Mouse (Mus musculus): Measurements from ENCODE around the gene C1qtnf4. TPM values are rescaled to one million over a fixed set of nuclear protein-coding genes. Genes with fewer than 3 reads are reported as not detected.
"Not testable (repeated sequence)": the region's sequence is repeated elsewhere in the genome, so short reads cannot be mapped to it uniquely, and the experiment has no call there.

Gene C1qtnf4
- polyA plus RNA-seq, 1 experiment from 2014 or later: 21.8 TPM

GRCm38 (mm10) chr2:90886436-90886835, 776 bp downstream of the C1qtnf4 start:
- ATAC-seq (ENCODE audit: insufficient number of reproducible peaks, insufficient read depth, low FRiP score, low TSS enrichment): no peak
- H3K27ac ChIP-seq: no peak overlapping the region
- H3K4me2 ChIP-seq (replicated peaks): peak overlapping the region; percentile 84
- H3K9me3 ChIP-seq: no peaks in the 10 kb centered on the region
- H3K27me3 ChIP-seq: peaks cover 62% of the 10 kb centered on the region
- H3K4me3 ChIP-seq: peak overlapping the region; percentile 52
- H3K4me1 ChIP-seq: 0 out of 2 replicates have a peak, but pooled peaks cover 8% of the 10 kb centered on the region
- WGBS: 34% methylated on average over 6 of the region's 6 CpGs
- H3K36me3 ChIP-seq: no peaks in the 10 kb centered on the region
- no peak overlapping the region for H3K9ac ChIP-seq

GRCm38 (mm10) chr2:90887627-90888026, 2.0 kb downstream of the C1qtnf4 start:
- no peak overlapping the region for H3K27ac ChIP-seq
- no peak overlapping the region for H3K4me2 ChIP-seq (replicated peaks)
- no peak for ATAC-seq (ENCODE audit: insufficient number of reproducible peaks, insufficient read depth, low FRiP score, low TSS enrichment)
- peaks cover 62% of the 10 kb centered on the region for H3K27me3 ChIP-seq
- WGBS: 67% methylated on average over 5 of the region's 5 CpGs
- H3K4me3 ChIP-seq: no peak overlapping the region
- H3K9ac ChIP-seq: no peak overlapping the region
- H3K36me3 ChIP-seq: peaks cover 9% of the 10 kb centered on the region; the same call in 1 of the 2 replicates
- no peaks in the 10 kb centered on the region for H3K9me3 ChIP-seq
- H3K4me1 ChIP-seq: 0 out of 2 replicates have a peak, but pooled peaks cover 8% of the 10 kb centered on the region

- ATAC-seq (ENCODE audit: insufficient number of reproducible peaks, insufficient read depth, low FRiP score, low TSS enrichment): peak; percentile 54
- no peak overlapping the region for H3K27ac ChIP-seq
- 0 out of 2 replicates have a peak, but pooled peaks cover 7% of the 10 kb centered on the region for H3K4me1 ChIP-seq
- H3K27me3 ChIP-seq: peaks cover 52% of the 10 kb centered on the region
- peak overlapping the region; percentile 56 for H3K9ac ChIP-seq
- H3K4me2 ChIP-seq (replicated peaks): peak overlapping the region; percentile 63
- H3K9me3 ChIP-seq: no peaks in the 10 kb centered on the region
- H3K4me3 ChIP-seq: peak overlapping the region; percentile 44
- 5% methylated on average over 120 of the region's 133 CpGs for WGBS
- peaks cover 21% of the 10 kb centered on the region for H3K36me3 ChIP-seq
Measured at GRCm38 (mm10) chr2:90889550-90890548, 4.2 kb downstream of the C1qtnf4 start.

- Histone ChIP-seq H3K4me3 (no peak overlapping the region), H3K4me1 (0 out of 2 replicates have a peak, but pooled peaks cover 4% of the 10 kb centered on the region), H3K4me2 (replicated peaks) (no peak overlapping the region), H3K9me3 (no peaks in the 10 kb centered on the region), H3K27me3 (peaks cover 14% of the 10 kb centered on the region), H3K36me3 (peaks cover 58% of the 10 kb centered on the region), H3K9ac (no peak overlapping the region), H3K27ac (no peak overlapping the region)
- 93% methylated on average over 6 of the region's 6 CpGs for WGBS
- ATAC-seq (ENCODE audit: insufficient number of reproducible peaks, insufficient read depth, low FRiP score, low TSS enrichment): no peak
Measured at GRCm38 (mm10) chr2:90893673-90894298, 8.1 kb downstream of the C1qtnf4 start.

- H3K9me3 ChIP-seq; H3K4me1 ChIP-seq; H3K4me3 ChIP-seq; H3K9ac ChIP-seq; H3K27ac ChIP-seq; ATAC-seq (ENCODE audit: insufficient number of reproducible peaks, insufficient read depth, low FRiP score, low TSS enrichment); H3K4me2 ChIP-seq (replicated peaks); H3K27me3 ChIP-seq: not testable (repeated sequence)
- peaks cover 63% of the 10 kb centered on the region for H3K36me3 ChIP-seq
- WGBS: 90% methylated on average over 3 of the region's 3 CpGs
Measured at GRCm38 (mm10) chr2:90894299-90894677, 8.6 kb downstream of the C1qtnf4 start.

GRCm38 (mm10) chr2:90903398-90903797, 17.7 kb downstream of the C1qtnf4 start:
- Histone ChIP-seq H3K4me1 (peaks cover 17% of the 10 kb centered on the region), H3K27ac (no peak overlapping the region), H3K9me3 (no peaks in the 10 kb centered on the region), H3K36me3 (peaks cover 51% of the 10 kb centered on the region), H3K4me3 (peak overlapping the region; percentile 88), H3K4me2 (replicated peaks) (peak overlapping the region; percentile 65), H3K27me3 (no peaks in the 10 kb centered on the region), H3K9ac (peak overlapping the region; percentile 90)
- WGBS: 83% methylated on average over 2 of the region's 2 CpGs
- no peak for ATAC-seq (ENCODE audit: insufficient number of reproducible peaks, insufficient read depth, low FRiP score, low TSS enrichment)

- H3K4me1 ChIP-seq: peaks cover 17% of the 10 kb centered on the region
- H3K4me2 ChIP-seq (replicated peaks): peak within 1 kb of the TSS; percentile 65
- H3K27me3 ChIP-seq: no peaks in the 10 kb centered on the region
- peak; percentile 82 for ATAC-seq (ENCODE audit: insufficient number of reproducible peaks, insufficient read depth, low FRiP score, low TSS enrichment)
- under 1% methylated on average over 43 of the region's 43 CpGs for WGBS
- H3K36me3 ChIP-seq: peaks cover 52% of the 10 kb centered on the region
- peak within 1 kb of the TSS; percentile 88 for H3K27ac ChIP-seq
- no peaks in the 10 kb centered on the region for H3K9me3 ChIP-seq
- peak within 1 kb of the TSS; percentile 88 for H3K4me3 ChIP-seq
- H3K9ac ChIP-seq: peak within 1 kb of the TSS; percentile 90
Measured at GRCm38 (mm10) chr2:90904076-90904855, 18.6 kb downstream of the C1qtnf4 start, which contains the start of the genes Kbtbd4 and Ndufs3. Gene Kbtbd4 (plus strand): TSS chr2:90904740. Gene Ndufs3 (minus strand): TSS chr2:90904827.

- no peaks in the 10 kb centered on the region for H3K9me3 ChIP-seq
- ATAC-seq (ENCODE audit: insufficient number of reproducible peaks, insufficient read depth, low FRiP score, low TSS enrichment): no peak; the same call in none of the 2 replicates
- peak overlapping the region; percentile 90 for H3K9ac ChIP-seq
- peak overlapping the region; percentile 65 for H3K4me2 ChIP-seq (replicated peaks)
- peaks cover 17% of the 10 kb centered on the region for H3K4me1 ChIP-seq
- under 1% methylated on average over 21 of the region's 21 CpGs for WGBS
- H3K36me3 ChIP-seq: peaks cover 58% of the 10 kb centered on the region
- H3K27me3 ChIP-seq: no peaks in the 10 kb centered on the region
- H3K27ac ChIP-seq: peak overlapping the region; percentile 88
- peak overlapping the region; percentile 88 for H3K4me3 ChIP-seq
Measured at GRCm38 (mm10) chr2:90904856-90905224, 19.2 kb downstream of the C1qtnf4 start.

GRCm38 (mm10) chr2:90906721-90907120, 21.1 kb downstream of the C1qtnf4 start:
- Histone ChIP-seq H3K9ac (no peak overlapping the region), H3K9me3 (no peaks in the 10 kb centered on the region), H3K27ac (no peak overlapping the region), H3K27me3 (no peaks in the 10 kb centered on the region), H3K4me2 (replicated peaks) (no peak overlapping the region), H3K4me3 (no peak overlapping the region), H3K4me1 (peaks cover 17% of the 10 kb centered on the region), H3K36me3 (peaks cover 63% of the 10 kb centered on the region)
- no peak for ATAC-seq (ENCODE audit: insufficient number of reproducible peaks, insufficient read depth, low FRiP score, low TSS enrichment)
- 98% methylated on average over 2 of the region's 2 CpGs for WGBS

- H3K27ac ChIP-seq: no peak overlapping the region
- H3K9me3 ChIP-seq: no peaks in the 10 kb centered on the region
- no peak overlapping the region for H3K4me3 ChIP-seq
- ATAC-seq (ENCODE audit: insufficient number of reproducible peaks, insufficient read depth, low FRiP score, low TSS enrichment): no peak
- peaks cover 8% of the 10 kb centered on the region for H3K4me1 ChIP-seq
- 92% methylated on average over 1 of the region's 1 CpGs for WGBS
- H3K36me3 ChIP-seq: peaks cover 65% of the 10 kb centered on the region
- H3K27me3 ChIP-seq: no peaks in the 10 kb centered on the region
- H3K9ac ChIP-seq: no peak overlapping the region
- H3K4me2 ChIP-seq (replicated peaks): no peak overlapping the region
Measured at GRCm38 (mm10) chr2:90910861-90911260, 25.2 kb downstream of the C1qtnf4 start.

- H3K4me1 ChIP-seq: peaks cover 12% of the 10 kb centered on the region
- ATAC-seq (ENCODE audit: insufficient number of reproducible peaks, insufficient read depth, low FRiP score, low TSS enrichment): no peak
- H3K9ac ChIP-seq: no peak overlapping the region
- no peak overlapping the region for H3K4me2 ChIP-seq (replicated peaks)
- H3K4me3 ChIP-seq: no peak overlapping the region
- 87% methylated on average over 1 of the region's 1 CpGs for WGBS
- no peaks in the 10 kb centered on the region for H3K9me3 ChIP-seq
- no peaks in the 10 kb centered on the region for H3K27me3 ChIP-seq
- H3K36me3 ChIP-seq: peaks cover 61% of the 10 kb centered on the region
- H3K27ac ChIP-seq: no peak overlapping the region
Measured at GRCm38 (mm10) chr2:90911668-90912067, 26.0 kb downstream of the C1qtnf4 start.

Data from embryonic facial prominence, embryonic 12.5 days (tissue).